Mouse (Mus musculus) embryonic stem cell, embryonic (primary cell): ENCODE results near the gene 1190002N15Rik.

ENCODE experiments used
- CTCF ChIA-PET, 4 experiments: fragments of 300-600 bp in 2 of 4; fragments of 350-600 bp in 2 of 4; sonication (Branson Sonifier 250); formaldehyde crosslinking; loops; one replicate each; lab custom pipeline; 2022; ENCODE audit warnings: inconsistent platforms in 2 of 4; lab: Charles Lee
- POLR2A ChIA-PET, 4 experiments: fragments of 300-600 bp in 2 of 4; fragments of 350-600 bp in 2 of 4; sonication (Branson Sonifier 250); formaldehyde crosslinking; loops; one replicate each; lab custom pipeline; 2022; ENCODE audit warnings: antibody characterized with exemption in 4 of 4, inconsistent platforms in 1 of 4; lab: Charles Lee

1190002N15Rik gene

GRCm38 (mm10) chr9:94536261-94536905 is 1.5 kb downstream of the 1190002N15Rik start:
- CTCF ChIA-PET, result interaction anchor here in 2 of 4 experiments (0.6 kb wide), 2 partner anchors 14 to 26 kb away, joined by 3 read pairs; no protein-coding TSS in a partner anchor
- POLR2A ChIA-PET, result interaction anchor here in 3 of 4 experiments (0.6 to 4.9 kb wide), 10 partner anchors 10 to 988 kb away, joined by 3 to 66 read pairs (median 8); no protein-coding TSS in a partner anchor

GRCm38 (mm10) chr9:94534795-94535194 is 3.1 kb downstream of the 1190002N15Rik start:
- ChIA-PET POLR2A (interaction anchor here in 1 of 4 experiments (4.9 kb wide), 1 partner anchor 127 kb away, joined by 31 read pairs; no protein-coding TSS in a partner anchor), CTCF (interaction anchor here in 1 of 4 experiments (0.6 kb wide), 1 partner anchor 706 kb away, joined by 3 read pairs; no protein-coding TSS in a partner anchor)

GRCm38 (mm10) chr9:94534226-94534625 is 3.7 kb downstream of the 1190002N15Rik start:
- POLR2A ChIA-PET, result interaction anchor here in 1 of 4 experiments (1.0 to 1.2 kb wide), 2 partner anchors 11 to 13 kb away, joined by 3 to 4 read pairs; no protein-coding TSS in a partner anchor
- CTCF ChIA-PET, result no interaction called here

- ChIA-PET CTCF (no interaction called here), POLR2A (interaction anchor here in 1 of 4 experiments (1.0 to 1.2 kb wide), 2 partner anchors 11 to 13 kb away, joined by 3 to 4 read pairs; no protein-coding TSS in a partner anchor)
Measured at GRCm38 (mm10) chr9:94533641-94534040, 4.2 kb downstream of the 1190002N15Rik start.

- POLR2A ChIA-PET, result interaction anchor here in 3 of 4 experiments (0.6 to 1.3 kb wide), 4 partner anchors 9 to 1084 kb away, joined by 3 to 5 read pairs (median 3); no protein-coding TSS in a partner anchor
- CTCF ChIA-PET, result no interaction called here
Measured at GRCm38 (mm10) chr9:94529987-94530386, 7.9 kb downstream of the 1190002N15Rik start.

- ChIA-PET POLR2A (interaction anchor here (0.6 to 9.7 kb wide), 7 partner anchors 8 to 1084 kb away, joined by 3 to 66 read pairs (median 3); partner anchors contain the start of gene 1190002N15Rik (in 1 of the 4)), CTCF (no interaction called here)
Measured at GRCm38 (mm10) chr9:94529146-94529746, 8.6 kb downstream of the 1190002N15Rik start.

GRCm38 (mm10) chr9:94526473-94526872 is 11.4 kb downstream of the 1190002N15Rik start:
- POLR2A ChIA-PET, result interaction anchor here in 1 of 4 experiments (1.3 to 9.7 kb wide), 2 partner anchors 11 to 14 kb away, joined by 3 to 66 read pairs; partner anchors contain the start of gene 1190002N15Rik
- CTCF ChIA-PET, result no interaction called here

- POLR2A ChIA-PET, result no interaction called here
- CTCF ChIA-PET, result no interaction called here
Measured at GRCm38 (mm10) chr9:94512246-94512645, 25.6 kb downstream of the 1190002N15Rik start.

- ChIA-PET POLR2A (interaction anchor here in 1 of 4 experiments (1.3 kb wide), 1 partner anchor 27 kb away, joined by 3 read pairs; the partner anchor contains the start of gene 1190002N15Rik), CTCF (no interaction called here)
Measured at GRCm38 (mm10) chr9:94511139-94511538, 26.7 kb downstream of the 1190002N15Rik start.

GRCm38 (mm10) chr9:94506980-94507379 is 30.9 kb downstream of the 1190002N15Rik start:
- ChIA-PET CTCF (no interaction called here), POLR2A (no interaction called here)

GRCm38 (mm10) chr9:94491467-94491866 is 46.4 kb downstream of the 1190002N15Rik start:
- CTCF ChIA-PET, result no interaction called here
- POLR2A ChIA-PET, result no interaction called here

GRCm38 (mm10) chr9:94487976-94488375 is 49.9 kb downstream of the 1190002N15Rik start:
- POLR2A ChIA-PET, result no interaction called here

GRCm38 (mm10) chr9:94483291-94483879 is 54.5 kb downstream of the 1190002N15Rik start:
- ChIA-PET CTCF (no interaction called here), POLR2A (interaction anchor here in 1 of 4 experiments (0.6 kb wide), 1 partner anchor 653 kb away, joined by 3 read pairs; no protein-coding TSS in a partner anchor)

More at GRCm38 (mm10) chr9:94487976-94488375, 49.9 kb downstream of the 1190002N15Rik start:
- CTCF ChIA-PET, result interaction anchor here in 2 of 4 experiments (0.6 kb wide), 2 partner anchors 94 to 1447 kb away, joined by 3 read pairs; no protein-coding TSS in a partner anchor

GRCm38 (mm10) chr9:94482215-94482975 is 55.5 kb downstream of the 1190002N15Rik start:
- ChIA-PET CTCF (interaction anchor here in 1 of 4 experiments (0.7 kb wide), 1 partner anchor 12 kb away, joined by 3 read pairs; no protein-coding TSS in a partner anchor), POLR2A (no interaction called here)

GRCm38 (mm10) chr9:94481057-94481456 is 56.8 kb downstream of the 1190002N15Rik start:
- POLR2A ChIA-PET, result no interaction called here
- CTCF ChIA-PET, result no interaction called here

GRCm38 (mm10) chr9:94479382-94479781 is 58.5 kb downstream of the 1190002N15Rik start:
- POLR2A ChIA-PET, result no interaction called here
- CTCF ChIA-PET, result no interaction called here

- CTCF ChIA-PET, result no interaction called here
- POLR2A ChIA-PET, result interaction anchor here in 1 of 4 experiments (0.6 kb wide), 1 partner anchor 962 kb away, joined by 8 read pairs; no protein-coding TSS in a partner anchor
Measured at GRCm38 (mm10) chr9:94478954-94479353, 58.9 kb downstream of the 1190002N15Rik start.

- ChIA-PET CTCF (no interaction called here), POLR2A (interaction anchor here in 1 of 4 experiments (0.8 kb wide), 1 partner anchor 160 kb away, joined by 3 read pairs; no protein-coding TSS in a partner anchor)
Measured at GRCm38 (mm10) chr9:94475973-94476372, 61.9 kb downstream of the 1190002N15Rik start.
